8 mouse cellular contexts compared by ENCODE assay signal in genomic region chr6:124779984-124780416, GRCm38 (mm10). TPM values are rescaled to one million over a fixed set of nuclear protein-coding genes. Genes with fewer than 3 reads are reported as not detected.
DNase-seq lines count a peak whose midpoint lies in the region; ATAC-seq and TF ChIP-seq lines count a peak whose summit lies in the region.

No protein-coding gene starts in this region.

- H3K27me3 ChIP-seq in heart, adult 2 months (ENCODE audit: control insufficient read depth, insufficient read depth, low read length) = no peaks in the 10 kb centered on the region; the same call in 1 of the 2 replicates
- no peaks in the 10 kb centered on the region for H3K27me3 ChIP-seq in hindbrain, embryonic 16.5 days (replicated peaks; ENCODE audit: control insufficient read depth, insufficient read depth, low read length)
- H3K27me3 ChIP-seq in megakaryocyte, embryonic 14.5 days (replicated peaks) = peaks cover 40% of the 10 kb centered on the region

- 11% methylated on average over 10 of the region's 10 CpGs for WGBS in heart, adult 2 months
- WGBS in hindbrain, embryonic 16.5 days = 4% methylated on average over 10 of the region's 10 CpGs

- ATAC-seq in hindbrain, embryonic 16.5 days = peak; percentile 60; the same call in 1 of the 2 replicates
- ATAC-seq in cerebellum, adult (ENCODE audit: insufficient number of reproducible peaks, low FRiP score, low TSS enrichment) = no peak

- H3K79me2 ChIP-seq in heart, adult 2 months (replicated peaks; ENCODE audit: control insufficient read depth, insufficient read depth, low read length) = no peaks in the 10 kb centered on the region

- no peaks in the 10 kb centered on the region for H3K36me3 ChIP-seq in heart, adult 2 months (ENCODE audit: control insufficient read depth, insufficient read depth, low read length)
- H3K36me3 ChIP-seq in hindbrain, embryonic 16.5 days (ENCODE audit: control insufficient read depth, insufficient read depth, low read length) = no peaks in the 10 kb centered on the region
- no peaks in the 10 kb centered on the region for H3K36me3 ChIP-seq in megakaryocyte, embryonic 14.5 days (replicated peaks; ENCODE audit: low read length)

- no peaks in the 10 kb centered on the region for H3K9me3 ChIP-seq in hindbrain, embryonic 16.5 days (ENCODE audit: control insufficient read depth, low read length)
- peaks cover 14% of the 10 kb centered on the region for H3K9me3 ChIP-seq in megakaryocyte, embryonic 14.5 days

- DNase-seq in heart, adult 2 months = no peak
- no peak for DNase-seq in heart, adult 8-10 months (ENCODE audit: low spot score)
- DNase-seq in ES-CJ7 (ENCODE audit: low read depth, low spot score) = peak; percentile 66
- DNase-seq in gastrocnemius, postnatal 10 days = no peak
- DNase-seq in adrenal gland, adult 2 months = no peak

- TF ChIP-seq CTCF in heart, adult 2 months (IDR thresholded peaks at IDR 0.05) = no peak

- TF ChIP-seq POLR2A in heart, adult 2 months (IDR thresholded peaks at IDR 0.05; ENCODE audit: insufficient read depth, low read depth, low read length) = no peak

- TF ChIP-seq EP300 in heart, adult 2 months (IDR thresholded peaks at IDR 0.05; ENCODE audit: insufficient read depth, low read depth, low read length) = no peak

- peaks cover 1% of the 10 kb centered on the region; the same call in 1 of the 2 replicates for H3K4me1 ChIP-seq in heart, adult 2 months (ENCODE audit: control insufficient read depth, insufficient read depth, low read length)
- peaks cover 8% of the 10 kb centered on the region for H3K4me1 ChIP-seq in hindbrain, embryonic 16.5 days (ENCODE audit: control insufficient read depth, insufficient read depth, low read depth, low read length)
- peaks cover 32% of the 10 kb centered on the region for H3K4me1 ChIP-seq in megakaryocyte, embryonic 14.5 days

- H3K27ac ChIP-seq in heart, adult 2 months = no peak overlapping the region
- no peak overlapping the region for H3K27ac ChIP-seq in hindbrain, embryonic 16.5 days (ENCODE audit: low read depth, low read length)

- no peak overlapping the region for H3K9ac ChIP-seq in heart, adult 2 months (ENCODE audit: low read depth, low read length)
- peak overlapping the region; percentile 39; the same call in 1 of the 2 replicates for H3K9ac ChIP-seq in hindbrain, embryonic 16.5 days (ENCODE audit: low read depth, low read length)

- peak overlapping the region; percentile 43 for H3K4me3 ChIP-seq in heart, adult 2 months
- H3K4me3 ChIP-seq in hindbrain, embryonic 16.5 days (ENCODE audit: low read length) = peak overlapping the region; percentile 40
- H3K4me3 ChIP-seq in megakaryocyte, embryonic 14.5 days (replicated peaks) = peak overlapping the region; percentile 77

- intact Hi-C loops in heart, adult 2 months (cut with DNase I) = no loop called here

- peak overlapping the region; percentile 62 for H3K4me2 ChIP-seq in hindbrain, embryonic 16.5 days (ENCODE audit: low read length)

RNA-seq across cellular contexts. Expression of gene Lrrc23, which starts 0.5 kb away (rescaled TPM):
- total RNA-seq in heart, adult 2 months (2021) = not detected
- polyA plus RNA-seq in heart, adult 2 months (2012; rRNA removed) = 0.53 and 3.2 TPM in 2 replicates
- total RNA-seq in heart, adult 8-10 months (2022) = 1 to 10 TPM in 1 of 4 experiments, under 1 TPM in 2, not detected in 1; 0.37 to 1.2 (median 0.41) TPM
- polyA plus RNA-seq in hindbrain, embryonic 16.5 days (2015; fragmentation: Nextera tagmentation; extraction: Ambion mirVana) = 4.0 and 5.3 TPM in 2 replicates
- polyA plus RNA-seq in megakaryocyte, embryonic 14.5 days (2012; ENCODE audit: insufficient read depth, low replicate concordance) = not detected in 2 replicates
- total RNA-seq in gastrocnemius, postnatal 10 days (2021) = not detected
- under 1 TPM; 0.29 to 0.38 TPM for total RNA-seq in adrenal gland, adult 2 months (2021)
- polyA plus RNA-seq in adrenal gland, adult 2 months (2012; rRNA removed) = 0.16 and 0.32 TPM in 2 replicates

RNA-seq across cellular contexts. Expression of gene Eno2, which starts 10.5 kb away (rescaled TPM):
- 1 to 10 TPM; 2.4 to 2.7 TPM for total RNA-seq in heart, adult 2 months (2021)
- polyA plus RNA-seq in heart, adult 2 months (2012; rRNA removed) = 2.4 and 2.7 TPM in 2 replicates
- 1 to 10 TPM; 3.2 to 6.1 (median 4.8) TPM for total RNA-seq in heart, adult 8-10 months (2022)
- polyA plus RNA-seq in hindbrain, embryonic 16.5 days (2015; fragmentation: Nextera tagmentation; extraction: Ambion mirVana) = 192 and 210 TPM in 2 replicates
- polyA plus RNA-seq in megakaryocyte, embryonic 14.5 days (2012; ENCODE audit: insufficient read depth, low replicate concordance) = 5.8 and 6.2 TPM in 2 replicates
- 1 to 10 TPM; 2.9 to 6.5 TPM for total RNA-seq in gastrocnemius, postnatal 10 days (2021)
- total RNA-seq in adrenal gland, adult 2 months (2021) = 10 to 100 TPM; 12.4 to 35.9 TPM
- polyA plus RNA-seq in adrenal gland, adult 2 months (2012; rRNA removed) = 8.3 and 16.5 TPM in 2 replicates

RNA-seq across cellular contexts. Expression of gene Atn1, which starts 23.7 kb away (rescaled TPM):
- 10 to 100 TPM; 44.3 to 47.8 TPM for total RNA-seq in heart, adult 2 months (2021)
- polyA plus RNA-seq in heart, adult 2 months (2012; rRNA removed) = 24.5 and 32.8 TPM in 2 replicates
- total RNA-seq in heart, adult 8-10 months (2022) = 10 to 100 TPM; 40.9 to 48.2 (median 45.2) TPM
- polyA plus RNA-seq in hindbrain, embryonic 16.5 days (2015; fragmentation: Nextera tagmentation; extraction: Ambion mirVana) = 24.7 and 28.5 TPM in 2 replicates
- 38.5 and 97.6 TPM in 2 replicates for polyA plus RNA-seq in megakaryocyte, embryonic 14.5 days (2012; ENCODE audit: insufficient read depth, low replicate concordance)
- total RNA-seq in gastrocnemius, postnatal 10 days (2021) = 10 to 100 TPM; 37.6 to 46.7 TPM
- total RNA-seq in adrenal gland, adult 2 months (2021) = 10 to 100 TPM; 76.8 to 86.3 TPM
- 73.3 and 110 TPM in 2 replicates for polyA plus RNA-seq in adrenal gland, adult 2 months (2012; rRNA removed)

RNA-seq across cellular contexts. Expression of gene Gm45234, which starts 24.2 kb away (rescaled TPM):
- 1 to 10 TPM in 1 of 2 experiments, not detected in 1; 1.9 TPM for total RNA-seq in heart, adult 2 months (2021)
- polyA plus RNA-seq in heart, adult 2 months (2012; rRNA removed) = not detected in 2 replicates
- under 1 TPM in 1 of 4 experiments, not detected in 3; 0.41 TPM for total RNA-seq in heart, adult 8-10 months (2022)
- not detected in 2 replicates for polyA plus RNA-seq in hindbrain, embryonic 16.5 days (2015; fragmentation: Nextera tagmentation; extraction: Ambion mirVana)
- 43.0 TPM in 1 of 2 replicates, not detected in the other for polyA plus RNA-seq in megakaryocyte, embryonic 14.5 days (2012; ENCODE audit: insufficient read depth, low replicate concordance)
- not detected for total RNA-seq in gastrocnemius, postnatal 10 days (2021)
- total RNA-seq in adrenal gland, adult 2 months (2021) = not detected
- not detected in 2 replicates for polyA plus RNA-seq in adrenal gland, adult 2 months (2012; rRNA removed)

RNA-seq across cellular contexts. Expression of gene Spsb2, which starts 28.5 kb away (rescaled TPM):
- total RNA-seq in heart, adult 2 months (2021) = 1 to 10 TPM; 3.2 TPM
- polyA plus RNA-seq in heart, adult 2 months (2012; rRNA removed) = 2.8 and 4.4 TPM in 2 replicates
- 1 to 10 TPM; 2.0 to 5.8 (median 3.2) TPM for total RNA-seq in heart, adult 8-10 months (2022)
- polyA plus RNA-seq in hindbrain, embryonic 16.5 days (2015; fragmentation: Nextera tagmentation; extraction: Ambion mirVana) = 9.2 and 10.3 TPM in 2 replicates
- polyA plus RNA-seq in megakaryocyte, embryonic 14.5 days (2012; ENCODE audit: insufficient read depth, low replicate concordance) = 42.5 and 52.2 TPM in 2 replicates
- total RNA-seq in gastrocnemius, postnatal 10 days (2021) = 1 to 10 TPM; 3.5 to 6.5 TPM
- total RNA-seq in adrenal gland, adult 2 months (2021) = 10 to 100 TPM; 19.6 to 28.0 TPM
- 34.0 and 40.0 TPM in 2 replicates for polyA plus RNA-seq in adrenal gland, adult 2 months (2012; rRNA removed)
